Mouse (Mus musculus) ES-E14 (cell line): ENCODE measurements at regions not wholly inside any gene's neighbourhood (a gene's known extent, or its start where the extent isn't known, plus 50 kb on each side); places are given as distances from the start of the nearest gene placed in this dataset.

ENCODE experiments used
- HCFC1 ChIP-seq: IDR thresholded peaks from 2 replicates; pipeline ENCODE4 v1.6.1; 2012; ENCODE audit warnings: low read length, inconsistent platforms, borderline replicate concordance; ENCODE audit not compliant: insufficient read depth
- MAFK ChIP-seq: IDR thresholded peaks from 2 replicates; pipeline ENCODE4 v1.6.1; 2014; ENCODE audit warnings: mild to moderate bottlenecking, low read depth, low read length, inconsistent platforms; ENCODE audit not compliant: insufficient read depth
- ZNF384 ChIP-seq: IDR thresholded peaks from 2 replicates; pipeline ENCODE4 v1.6.1; 2012; ENCODE audit warnings: low read depth, low read length, inconsistent platforms

DNA sequence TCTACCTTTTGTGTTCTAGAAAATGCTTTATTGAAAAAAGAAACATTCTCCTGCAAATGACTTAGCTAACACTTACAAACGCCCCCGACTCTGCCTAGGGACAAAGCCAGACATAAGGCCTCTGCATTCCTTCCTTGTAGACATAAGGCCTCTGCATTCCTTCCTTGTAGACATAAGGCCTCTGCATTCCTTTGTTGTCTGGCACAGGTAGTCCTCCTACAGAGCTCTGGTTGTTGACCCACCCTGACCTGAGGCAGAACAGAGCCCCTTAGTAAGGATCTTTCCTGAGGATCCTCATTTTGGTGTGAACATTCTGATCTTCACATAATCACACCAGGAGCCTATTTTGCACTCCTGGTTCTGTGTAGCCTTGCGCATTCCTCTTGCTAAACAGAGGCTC lies 80.9 kb upstream of the Zpld1 start:
- TF ChIP-seq HCFC1 (no peak), MAFK (no peak), ZNF384 (no peak)
